Mouse (Mus musculus) hindbrain, embryonic 11.5 days (tissue): ENCODE data around the gene Gchfr. TPM values are rescaled to one million over a fixed set of nuclear protein-coding genes. Genes with fewer than 3 reads are reported as not detected.
A peak's percentile ranks its signal among the peaks of the same experiment; 100 is the strongest.

Experiments
- ATAC-seq: fragments of 200-750 bp; cut with Nextera tagmentation; 2 replicates; pipeline ENCODE4 v1.8.0; 2017; ENCODE audit warnings: mild to moderate bottlenecking, moderate TSS enrichment, moderate library complexity; ENCODE audit not compliant: low FRiP score
- DNase-seq: peaks from one replicate; pipeline ENCODE4 v3.0.0-alpha.2; 2015; ENCODE audit warnings: low spot score
- H3K27ac ChIP-seq: fragments of 300-500 bp; sonication (generic); 2 replicates; pipeline ENCODE4 v1.5.1; 2014; ENCODE audit warnings: mild to moderate bottlenecking, low read depth, low read length
- H3K27me3 ChIP-seq: fragments of 300-500 bp; sonication (generic); 2 replicates; pipeline ENCODE4 v1.6.1; 2014; ENCODE audit warnings: mild to moderate bottlenecking, low read length, moderate library complexity, mixed read lengths; ENCODE audit not compliant: control insufficient read depth, insufficient read depth
- H3K36me3 ChIP-seq: fragments of 300-500 bp; sonication (generic); 2 replicates; pipeline ENCODE4 v1.6.1; 2014; ENCODE audit warnings: mild to moderate bottlenecking, low read length, moderate library complexity, mixed read lengths; ENCODE audit not compliant: control insufficient read depth, insufficient read depth
- H3K4me1 ChIP-seq: fragments of 300-500 bp; sonication (generic); replicated peaks from 2 replicates; pipeline ENCODE4 v1.6.1; 2014; ENCODE audit warnings: low read length, mixed read lengths; ENCODE audit not compliant: control insufficient read depth, insufficient read depth
- H3K4me2 ChIP-seq: fragments of 300-500 bp; sonication (generic); replicated peaks from 2 replicates; pipeline ENCODE4 v1.6.1; 2014; ENCODE audit warnings: mild to moderate bottlenecking, low read depth, low read length
- H3K4me3 ChIP-seq: fragments of 300-500 bp; sonication (generic); 2 replicates; pipeline ENCODE4 v1.5.1; 2014; ENCODE audit warnings: low read depth, low read length
- H3K9ac ChIP-seq: fragments of 300-500 bp; sonication (generic); 2 replicates; pipeline ENCODE4 v1.6.1; 2014; ENCODE audit warnings: low read depth, low read length
- H3K9me3 ChIP-seq: fragments of 300-500 bp; sonication (generic); 2 replicates; pipeline ENCODE4 v1.6.1; 2016; ENCODE audit warnings: low read length; ENCODE audit not compliant: control insufficient read depth
- WGBS: fragments of 180-500 bp; shearing (Covaris S2); extraction: QIAGEN DNeasy Blood & Tissue Kit; methylation state at CpG from one replicate; pipeline ENCODE4 v1.1.7; 2014; 5-methylcytosine and 5-hydroxymethylcytosine counted together
- polyA plus RNA-seq: library from polyadenylated mRNA; unstranded; fragments of >200 nt; fragmentation: Nextera tagmentation; extraction: Ambion mirVana; gene quantifications from 2 replicates; pipeline ENCODE4 v1.2.1, GENCODE M21; 2014

The Gchfr gene
- polyA plus RNA-seq: 4.9 and 5.4 TPM in 2 replicates

- Histone ChIP-seq H3K9me3 (no peaks in the 10 kb centered on the region), H3K27ac (no peak within 1 kb of the TSS), H3K36me3 (no peaks in the 10 kb centered on the region), H3K4me3 (peak within 1 kb of the TSS; percentile 46), H3K4me2 (peak within 1 kb of the TSS; percentile 86), H3K4me1 (peaks cover 8% of the 10 kb centered on the region), H3K27me3 (peaks cover 19% of the 10 kb centered on the region), H3K9ac (peak within 1 kb of the TSS; percentile 53; the same call in 1 of the 2 replicates)
- DNase-seq (peak; percentile 77), ATAC-seq (peak; percentile 84)
- under 1% methylated on average over 60 of the region's 60 CpGs for WGBS
Measured at GRCm38 (mm10) chr2:119166901-119167865, at the start of gene Gchfr. Gene Gchfr (plus strand): TSS chr2:119167773.

GRCm38 (mm10) chr2:119136346-119136898 is 31.2 kb upstream of the Gchfr start:
- no peak overlapping the region for H3K9ac ChIP-seq
- H3K27ac ChIP-seq: no peak overlapping the region
- WGBS: 90% methylated on average over 5 of the region's 5 CpGs
- H3K27me3 ChIP-seq: no peaks in the 10 kb centered on the region
- H3K4me2 ChIP-seq: no peak overlapping the region
- ATAC-seq (no peak), DNase-seq (no peak)
- peaks cover 2% of the 10 kb centered on the region; the same call in 1 of the 2 replicates for H3K36me3 ChIP-seq
- H3K9me3 ChIP-seq: no peaks in the 10 kb centered on the region
- H3K4me3 ChIP-seq: no peak overlapping the region
- H3K4me1 ChIP-seq: no peaks in the 10 kb centered on the region

- H3K27ac ChIP-seq: no peak overlapping the region
- H3K27me3 ChIP-seq: no peaks in the 10 kb centered on the region
- ATAC-seq: no peak
- H3K4me2 ChIP-seq: no peak overlapping the region
- H3K9me3 ChIP-seq: no peaks in the 10 kb centered on the region
- peak; percentile 11 for DNase-seq
- no peaks in the 10 kb centered on the region for H3K4me1 ChIP-seq
- H3K9ac ChIP-seq: no peak overlapping the region
- peaks cover 19% of the 10 kb centered on the region for H3K36me3 ChIP-seq
- H3K4me3 ChIP-seq: no peak overlapping the region
- 90% methylated on average over 2 of the region's 2 CpGs for WGBS
Measured at GRCm38 (mm10) chr2:119145199-119145598, 22.4 kb upstream of the Gchfr start.

- no peak for ATAC-seq
Measured at GRCm38 (mm10) chr2:119146435-119146834, 21.1 kb upstream of the Gchfr start.

GRCm38 (mm10) chr2:119147160-119147678 is 20.4 kb upstream of the Gchfr start:
- no peak overlapping the region for H3K27ac ChIP-seq
- ATAC-seq (no peak), DNase-seq (no peak)
- H3K9ac ChIP-seq: no peak overlapping the region
- WGBS: 85% methylated on average over 22 of the region's 22 CpGs
- no peaks in the 10 kb centered on the region for H3K27me3 ChIP-seq
- no peak overlapping the region for H3K4me3 ChIP-seq
- H3K4me2 ChIP-seq: no peak overlapping the region
- H3K4me1 ChIP-seq: no peaks in the 10 kb centered on the region
- peaks cover 12% of the 10 kb centered on the region for H3K36me3 ChIP-seq
- H3K9me3 ChIP-seq: no peaks in the 10 kb centered on the region

More at GRCm38 (mm10) chr2:119146435-119146834, 21.1 kb upstream of the Gchfr start:
- H3K4me1 ChIP-seq: no peaks in the 10 kb centered on the region
- WGBS: 92% methylated on average over 6 of the region's 6 CpGs
- no peak overlapping the region for H3K4me2 ChIP-seq
- H3K9me3 ChIP-seq: no peaks in the 10 kb centered on the region
- H3K4me3 ChIP-seq: no peak overlapping the region
- DNase-seq: no peak
- H3K27me3 ChIP-seq: no peaks in the 10 kb centered on the region
- peaks cover 17% of the 10 kb centered on the region for H3K36me3 ChIP-seq
- H3K9ac ChIP-seq: no peak overlapping the region
- no peak overlapping the region for H3K27ac ChIP-seq

- Histone ChIP-seq H3K4me1 (no peaks in the 10 kb centered on the region), H3K4me2 (no peak overlapping the region), H3K4me3 (no peak overlapping the region), H3K27ac (no peak overlapping the region), H3K36me3 (peaks cover 12% of the 10 kb centered on the region), H3K9me3 (no peaks in the 10 kb centered on the region), H3K27me3 (no peaks in the 10 kb centered on the region), H3K9ac (no peak overlapping the region)
- 94% methylated on average over 8 of the region's 8 CpGs for WGBS
- no peak for DNase-seq
- no peak for ATAC-seq
Measured at GRCm38 (mm10) chr2:119147775-119148174, 19.8 kb upstream of the Gchfr start.

GRCm38 (mm10) chr2:119152255-119152654 is 15.3 kb upstream of the Gchfr start:
- Histone ChIP-seq H3K4me2 (no peak overlapping the region), H3K4me1 (no peaks in the 10 kb centered on the region), H3K4me3 (no peak overlapping the region), H3K27ac (no peak overlapping the region), H3K9me3 (no peaks in the 10 kb centered on the region), H3K27me3 (no peaks in the 10 kb centered on the region), H3K9ac (no peak overlapping the region), H3K36me3 (no peaks in the 10 kb centered on the region)
- 89% methylated on average over 6 of the region's 6 CpGs for WGBS
- no peak for DNase-seq
- ATAC-seq: no peak

GRCm38 (mm10) chr2:119154683-119155082 is 12.9 kb upstream of the Gchfr start:
- H3K4me3 ChIP-seq: no peak overlapping the region
- 96% methylated on average over 2 of the region's 2 CpGs for WGBS

More at GRCm38 (mm10) chr2:119154683-119155082, 12.9 kb upstream of the Gchfr start:
- Histone ChIP-seq H3K27ac (no peak overlapping the region), H3K4me1 (no peaks in the 10 kb centered on the region), H3K27me3 (no peaks in the 10 kb centered on the region), H3K9ac (no peak overlapping the region), H3K36me3 (no peaks in the 10 kb centered on the region), H3K4me2 (no peak overlapping the region), H3K9me3 (no peaks in the 10 kb centered on the region)
- DNase-seq: no peak
- no peak for ATAC-seq
